Mouse (Mus musculus): ENCODE measurements around the gene Mag. TPM values are rescaled to one million over a fixed set of nuclear protein-coding genes. Genes with fewer than 3 reads are reported as not detected.
"Not testable (repeated sequence)": the region's sequence is repeated elsewhere in the genome, so short reads cannot be mapped to it uniquely, and the experiment has no call there.

Gene Mag
- polyA plus RNA-seq, 1 experiment from 2014 or later, result 0.48 TPM

DNA sequence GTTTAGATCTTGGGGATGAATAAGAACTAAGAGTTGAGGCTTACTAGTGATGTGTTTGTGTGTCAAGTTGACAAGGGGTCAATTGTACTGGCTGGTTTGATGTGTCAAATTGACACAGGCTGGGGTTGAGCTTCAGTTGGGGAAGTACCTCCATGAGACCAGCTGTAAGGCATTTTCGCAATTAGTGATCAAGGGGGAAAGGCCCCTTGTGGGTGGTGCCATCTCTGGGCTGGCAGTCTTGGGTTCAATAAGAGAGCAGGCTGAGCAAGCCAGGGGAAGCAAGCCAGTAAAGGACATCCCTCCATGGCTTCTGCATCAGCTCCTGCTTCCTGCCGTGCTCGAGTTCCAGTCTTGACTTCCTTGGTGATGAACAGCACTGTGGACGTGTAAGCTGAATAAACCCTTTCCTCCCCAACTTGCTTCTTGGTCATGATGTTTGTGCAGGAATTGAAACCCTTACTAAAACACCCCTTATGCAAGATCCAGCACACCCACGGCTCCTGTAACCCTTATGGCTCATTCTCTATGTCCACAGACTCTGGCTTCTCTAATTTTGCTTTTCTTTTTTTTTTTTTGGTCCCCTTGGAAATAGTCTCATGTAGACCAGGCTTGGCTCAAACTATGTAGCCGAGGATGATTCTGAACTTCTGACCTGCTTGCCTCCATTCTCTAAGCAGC, 20.9 kb upstream of the Mag start:
- H3K27ac ChIP-seq; H3K4me3 ChIP-seq (replicated peaks); H3K27me3 ChIP-seq (replicated peaks); H3K9me3 ChIP-seq; H3K9ac ChIP-seq; H3K4me1 ChIP-seq; ATAC-seq (ENCODE audit: insufficient read depth, low FRiP score, low read depth); H3K4me2 ChIP-seq; H3K36me3 ChIP-seq: not testable (repeated sequence)
- 63% methylated on average over 6 of the region's 6 CpGs for WGBS

DNA sequence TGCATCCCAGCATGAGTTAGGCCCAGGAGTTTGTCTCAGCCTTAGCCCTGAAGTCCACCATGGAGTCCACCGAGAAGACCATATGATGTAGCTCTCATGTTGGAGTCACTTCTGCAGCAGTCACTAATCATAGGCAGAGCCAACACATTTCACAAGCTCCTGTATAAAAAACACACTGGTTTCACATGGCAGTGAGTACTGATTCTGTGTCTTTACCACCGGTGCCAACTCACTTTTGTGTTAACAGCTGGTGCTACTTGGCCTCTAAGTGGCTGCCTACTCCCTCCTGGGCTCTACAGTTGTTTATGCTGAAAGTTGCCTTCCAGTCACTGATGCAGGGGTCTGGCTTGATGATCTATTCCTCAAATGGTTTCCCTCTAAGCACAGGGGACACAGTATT, 9.9 kb upstream of the Mag start, which contains the start of gene Hamp2:
Gene Hamp2 (minus strand): TSS at position 101 of the 400 bp plus-strand sequence.
- not testable (repeated sequence) for H3K9ac ChIP-seq; H3K9me3 ChIP-seq; H3K36me3 ChIP-seq; ATAC-seq (ENCODE audit: insufficient read depth, low FRiP score, low read depth); H3K27ac ChIP-seq; H3K4me1 ChIP-seq; H3K4me2 ChIP-seq; H3K27me3 ChIP-seq (replicated peaks); H3K4me3 ChIP-seq (replicated peaks)
- WGBS, result 84% methylated on average over 2 of the region's 2 CpGs

DNA sequence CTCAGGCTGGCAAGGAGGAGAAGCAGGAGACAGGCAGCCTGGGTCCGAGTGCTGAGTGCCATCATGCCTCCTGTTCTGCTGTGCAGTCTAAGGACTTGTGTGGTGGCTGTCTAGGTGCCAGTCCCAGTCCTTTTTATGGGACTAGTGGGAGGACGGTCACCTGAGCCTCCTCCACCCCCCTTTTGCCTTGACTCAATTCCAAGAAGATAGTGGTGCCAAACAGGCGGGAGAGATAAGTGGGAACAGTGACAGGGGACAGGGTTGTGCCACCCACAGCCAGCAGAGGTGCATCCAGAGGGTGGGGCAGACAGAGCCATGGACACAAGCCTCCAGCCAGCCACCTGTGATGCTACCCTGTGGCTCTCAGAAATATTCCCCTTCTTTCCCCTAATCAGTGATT, 9.4 kb upstream of the Mag start:
- Histone ChIP-seq H3K4me3 (replicated peaks) (no peak overlapping the region), H3K9me3 (no peaks in the 10 kb centered on the region), H3K36me3 (no peaks in the 10 kb centered on the region), H3K27ac (no peak overlapping the region), H3K4me2 (no peak overlapping the region), H3K4me1 (no peaks in the 10 kb centered on the region), H3K9ac (no peak overlapping the region), H3K27me3 (replicated peaks) (no peaks in the 10 kb centered on the region)
- no peak for ATAC-seq (ENCODE audit: insufficient read depth, low FRiP score, low read depth)
- 51% methylated on average over 3 of the region's 3 CpGs for WGBS

GRCm38 (mm10) chr7:30922490-30922889, 7.8 kb upstream of the Mag start:
- WGBS, result 38% methylated on average over 3 of the region's 3 CpGs
- not testable (repeated sequence) for H3K36me3 ChIP-seq; H3K4me3 ChIP-seq (replicated peaks); H3K27me3 ChIP-seq (replicated peaks); H3K27ac ChIP-seq; H3K9ac ChIP-seq; H3K4me2 ChIP-seq; ATAC-seq (ENCODE audit: insufficient read depth, low FRiP score, low read depth); H3K4me1 ChIP-seq; H3K9me3 ChIP-seq

GRCm38 (mm10) chr7:30920217-30920616, 5.5 kb upstream of the Mag start:
- H3K4me1 ChIP-seq, result no peaks in the 10 kb centered on the region
- no peaks in the 10 kb centered on the region for H3K9me3 ChIP-seq
- no peak overlapping the region for H3K9ac ChIP-seq
- H3K27ac ChIP-seq, result no peak overlapping the region
- no peaks in the 10 kb centered on the region for H3K27me3 ChIP-seq (replicated peaks)
- no peak for ATAC-seq (ENCODE audit: insufficient read depth, low FRiP score, low read depth)
- H3K4me3 ChIP-seq (replicated peaks), result no peak overlapping the region
- 61% methylated on average over 3 of the region's 3 CpGs for WGBS
- no peaks in the 10 kb centered on the region for H3K36me3 ChIP-seq
- no peak overlapping the region for H3K4me2 ChIP-seq

DNA sequence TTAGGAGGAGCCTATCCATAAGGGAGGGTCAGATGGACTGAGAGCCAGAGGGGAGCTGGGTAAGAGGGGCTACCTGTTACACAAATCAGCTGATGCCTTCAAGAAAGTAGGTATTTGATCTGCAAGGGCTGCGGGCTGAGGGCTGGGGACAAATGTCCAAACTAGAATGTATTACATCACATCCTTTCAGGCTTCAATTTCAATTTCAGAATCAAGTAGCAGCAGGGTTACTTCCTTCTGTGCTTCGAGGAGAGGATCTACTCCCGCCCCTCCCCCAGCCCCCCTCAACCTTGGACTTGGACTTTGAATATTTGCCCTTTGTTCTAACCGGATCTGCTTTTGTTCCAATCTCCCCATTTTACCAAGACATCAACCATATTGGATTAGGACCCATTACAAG, 2.5 kb upstream of the Mag start:
- H3K4me1 ChIP-seq, result no peaks in the 10 kb centered on the region
- no peak overlapping the region for H3K27ac ChIP-seq
- H3K9me3 ChIP-seq, result no peaks in the 10 kb centered on the region
- H3K27me3 ChIP-seq (replicated peaks), result no peaks in the 10 kb centered on the region
- WGBS, result 46% methylated on average over 4 of the region's 4 CpGs
- H3K4me3 ChIP-seq (replicated peaks), result no peak overlapping the region
- H3K36me3 ChIP-seq, result no peaks in the 10 kb centered on the region
- H3K9ac ChIP-seq, result no peak overlapping the region
- ATAC-seq (ENCODE audit: insufficient read depth, low FRiP score, low read depth), result no peak
- no peak overlapping the region for H3K4me2 ChIP-seq

GRCm38 (mm10) chr7:30916713-30917112, 2.0 kb upstream of the Mag start:
- WGBS, result 32% methylated on average over 6 of the region's 6 CpGs
- H3K4me3 ChIP-seq (replicated peaks), result no peak overlapping the region
- H3K4me1 ChIP-seq, result no peaks in the 10 kb centered on the region
- no peak overlapping the region for H3K9ac ChIP-seq
- H3K36me3 ChIP-seq, result no peaks in the 10 kb centered on the region
- H3K27me3 ChIP-seq (replicated peaks), result no peaks in the 10 kb centered on the region
- H3K4me2 ChIP-seq, result no peak overlapping the region
- ATAC-seq (ENCODE audit: insufficient read depth, low FRiP score, low read depth), result no peak
- no peak overlapping the region for H3K27ac ChIP-seq
- H3K9me3 ChIP-seq, result no peaks in the 10 kb centered on the region

GRCm38 (mm10) chr7:30909773-30910172, 4.9 kb downstream of the Mag start:
- Histone ChIP-seq H3K27ac (no peak overlapping the region), H3K27me3 (replicated peaks) (no peaks in the 10 kb centered on the region), H3K4me1 (peaks cover 9% of the 10 kb centered on the region; the same call in 1 of the 2 replicates), H3K4me3 (replicated peaks) (no peak overlapping the region), H3K36me3 (no peaks in the 10 kb centered on the region), H3K9me3 (no peaks in the 10 kb centered on the region), H3K4me2 (no peak overlapping the region), H3K9ac (no peak overlapping the region)
- WGBS, result 65% methylated on average over 6 of the region's 6 CpGs
- ATAC-seq (ENCODE audit: insufficient read depth, low FRiP score, low read depth), result no peak

DNA sequence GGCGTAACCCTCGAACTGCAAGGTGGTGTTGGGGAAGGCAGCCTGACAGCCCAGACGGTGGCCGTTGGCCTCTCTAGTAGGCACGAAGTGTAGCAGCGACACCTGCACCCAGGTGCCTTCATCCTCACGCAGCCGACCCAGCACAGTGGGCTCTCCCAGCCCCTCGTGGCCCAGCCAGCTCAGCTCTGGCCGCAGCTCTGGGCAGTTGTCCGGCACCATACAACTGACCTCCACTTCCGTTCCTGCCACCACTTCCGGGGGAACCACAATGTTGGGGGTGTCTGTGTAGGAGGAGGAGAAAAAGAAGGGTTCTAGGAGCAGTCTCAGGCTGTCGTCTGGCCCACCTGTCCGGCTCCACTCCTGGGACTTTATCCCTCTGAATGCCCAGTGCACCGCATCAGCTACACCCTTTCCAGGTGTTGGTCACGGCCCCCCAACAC, 5.7 kb downstream of the Mag start:
- Histone ChIP-seq H3K4me2 (peak overlapping the region; percentile 52), H3K4me1 (peaks cover 9% of the 10 kb centered on the region; the same call in 1 of the 2 replicates), H3K27me3 (replicated peaks) (no peaks in the 10 kb centered on the region), H3K9ac (no peak overlapping the region), H3K4me3 (replicated peaks) (peak overlapping the region; percentile 17), H3K27ac (no peak overlapping the region), H3K36me3 (no peaks in the 10 kb centered on the region), H3K9me3 (no peaks in the 10 kb centered on the region)
- 20% methylated on average over 16 of the region's 17 CpGs for WGBS
- ATAC-seq (ENCODE audit: insufficient read depth, low FRiP score, low read depth), result no peak

DNA sequence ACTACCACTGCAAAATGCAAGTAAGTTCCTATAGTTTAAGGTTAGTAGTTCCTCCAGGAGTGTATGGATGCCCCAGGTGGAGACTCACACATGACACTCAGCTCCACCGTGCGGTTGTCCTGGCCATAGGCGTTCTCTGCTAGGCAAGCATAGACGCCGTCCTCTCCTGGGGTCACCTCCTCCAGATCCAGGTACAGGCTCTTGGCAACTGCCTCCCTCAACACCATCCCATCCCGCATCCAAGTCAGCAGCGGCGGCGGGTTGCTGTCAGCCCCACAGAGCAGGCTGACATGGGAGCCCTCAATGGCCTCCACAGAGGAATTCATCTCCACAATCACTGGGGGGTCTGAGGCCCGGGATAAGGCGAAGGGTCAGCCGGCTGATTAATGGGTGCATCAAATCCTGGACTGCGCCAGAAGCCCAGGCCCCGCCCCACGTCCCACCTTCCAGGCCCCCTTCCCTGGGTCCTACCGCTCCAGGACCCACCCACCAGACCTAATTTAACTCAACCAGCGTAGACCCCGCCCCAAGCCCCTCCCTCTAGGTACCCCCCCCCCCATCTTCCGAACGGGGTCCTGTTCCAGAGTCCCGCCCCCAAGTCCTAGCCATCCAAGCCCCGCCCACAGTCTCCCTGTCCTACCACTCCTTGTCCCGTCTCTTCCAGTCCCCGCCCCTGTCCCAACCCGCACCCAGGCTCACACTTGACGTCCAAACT, 6.2 kb downstream of the Mag start:
- no peak overlapping the region for H3K9ac ChIP-seq

DNA sequence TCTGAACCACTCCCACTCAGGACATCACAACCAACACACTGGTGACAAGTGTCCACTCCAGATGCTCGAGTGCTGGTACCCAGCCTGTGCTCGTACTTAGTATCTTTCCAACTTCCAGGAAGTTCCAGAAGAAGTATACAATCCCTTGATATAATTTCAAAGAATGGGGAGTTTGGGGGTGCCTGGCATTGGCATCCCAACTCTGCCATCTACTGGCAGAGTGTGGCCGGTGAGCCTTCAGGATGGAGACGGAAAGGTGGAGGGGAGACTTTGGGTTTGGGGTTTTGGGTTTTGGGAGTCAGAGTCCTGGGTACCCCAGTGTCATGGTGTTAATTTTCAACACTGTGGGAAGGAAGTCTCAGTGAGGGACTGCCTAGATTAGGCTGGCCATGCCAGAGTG, 10.6 kb downstream of the Mag start:
- 40% methylated on average over 4 of the region's 4 CpGs for WGBS
- no peaks in the 10 kb centered on the region for H3K9me3 ChIP-seq
- no peak overlapping the region for H3K4me3 ChIP-seq (replicated peaks)
- ATAC-seq (ENCODE audit: insufficient read depth, low FRiP score, low read depth), result no peak
- H3K4me2 ChIP-seq, result no peak overlapping the region
- H3K36me3 ChIP-seq, result no peaks in the 10 kb centered on the region
- no peaks in the 10 kb centered on the region for H3K27me3 ChIP-seq (replicated peaks)
- H3K9ac ChIP-seq, result no peak overlapping the region
- no peak overlapping the region for H3K27ac ChIP-seq
- H3K4me1 ChIP-seq, result peaks cover 9% of the 10 kb centered on the region

More for the DNA sequence above, 6.2 kb downstream of the Mag start:
- Histone ChIP-seq H3K4me1 (peaks cover 9% of the 10 kb centered on the region; the same call in 1 of the 2 replicates), H3K9me3 (no peaks in the 10 kb centered on the region), H3K27ac (no peak overlapping the region), H3K4me2 (peak overlapping the region; percentile 52), H3K27me3 (replicated peaks) (no peaks in the 10 kb centered on the region), H3K4me3 (replicated peaks) (peak overlapping the region; percentile 17), H3K36me3 (no peaks in the 10 kb centered on the region)
- peak; percentile 78 for ATAC-seq (ENCODE audit: insufficient read depth, low FRiP score, low read depth)
- WGBS, result 2% methylated on average over 25 of the region's 26 CpGs

- ATAC-seq (ENCODE audit: insufficient read depth, low FRiP score, low read depth), result no peak
- WGBS, result 77% methylated on average over 3 of the region's 3 CpGs
- no peaks in the 10 kb centered on the region for H3K27me3 ChIP-seq (replicated peaks)
- H3K4me2 ChIP-seq, result no peak overlapping the region
- H3K4me3 ChIP-seq (replicated peaks), result no peak overlapping the region
- no peak overlapping the region for H3K27ac ChIP-seq
- H3K9me3 ChIP-seq, result no peaks in the 10 kb centered on the region
- no peak overlapping the region for H3K9ac ChIP-seq
- peaks cover 4% of the 10 kb centered on the region; the same call in 1 of the 2 replicates for H3K4me1 ChIP-seq
- H3K36me3 ChIP-seq, result no peaks in the 10 kb centered on the region
Observed at GRCm38 (mm10) chr7:30895217-30895616, 19.5 kb downstream of the Mag start.

All from stomach, embryonic 15.5 days (tissue).